25 mouse cellular contexts compared by ENCODE assay signal in genomic region chr6:54963599-54963998, GRCm38 (mm10).
"Had no signal": no experiment of that assay in that cellular context is flagged by ENCODE, and none has a peak within 500 bp of the region (broad histone marks: within the 10 kb centered on the region; RNA-seq: fewer than 3 reads in every experiment).

No protein-coding gene starts in this region.

- ATAC-seq: hindbrain, postnatal 0 days; intestine, postnatal 0 days had no signal

- DNase-seq: gastrocnemius, postnatal 14 days; gastrocnemius, postnatal 36 days; heart, adult 2 months; heart, postnatal 14 days; heart, postnatal 36 days; kidney, adult 2 months; kidney, adult 9 months; kidney, postnatal 14 days; kidney, postnatal 36 days; layer of hippocampus, adult 9-11 months; layer of hippocampus, postnatal 36 days; left cerebral cortex, postnatal 4 days had no signal

- H3K4me3 ChIP-seq: heart, adult 2 months; heart, embryonic 13.5 days; heart, embryonic 15.5 days; hindbrain, embryonic 13.5 days; hindbrain, embryonic 15.5 days; kidney, embryonic 15.5 days; limb, embryonic 13.5 days; limb, embryonic 15.5 days had no signal

- H3K36me3 ChIP-seq: heart, embryonic 13.5 days; heart, embryonic 15.5 days; hindbrain, embryonic 13.5 days; hindbrain, embryonic 15.5 days; kidney, embryonic 15.5 days; limb, embryonic 13.5 days; limb, embryonic 15.5 days had no signal

- H3K27me3 ChIP-seq: hindbrain, embryonic 13.5 days; hindbrain, embryonic 15.5 days; limb, embryonic 15.5 days had no signal

- H3K9ac ChIP-seq: heart, embryonic 13.5 days; heart, embryonic 15.5 days; hindbrain, embryonic 13.5 days; hindbrain, embryonic 15.5 days; kidney, embryonic 15.5 days; limb, embryonic 13.5 days; limb, embryonic 15.5 days; liver, embryonic 14.5 days had no signal

- H3K4me1 ChIP-seq: hindbrain, embryonic 13.5 days; hindbrain, embryonic 15.5 days; kidney, embryonic 15.5 days had no signal

- H3K27ac ChIP-seq: heart, adult 2 months; heart, embryonic 13.5 days; heart, embryonic 15.5 days; hindbrain, embryonic 13.5 days; hindbrain, embryonic 15.5 days; hindbrain, postnatal 0 days; kidney, embryonic 15.5 days; kidney, postnatal 0 days; limb, embryonic 13.5 days; limb, embryonic 15.5 days; liver, embryonic 14.5 days had no signal

- H3K9me3 ChIP-seq: heart, embryonic 13.5 days; heart, embryonic 15.5 days; hindbrain, embryonic 13.5 days; hindbrain, embryonic 15.5 days; kidney, embryonic 15.5 days; limb, embryonic 13.5 days; limb, embryonic 15.5 days had no signal

- H3K4me2 ChIP-seq: heart, embryonic 11.5 days; heart, embryonic 13.5 days; heart, embryonic 15.5 days; hindbrain, embryonic 13.5 days; hindbrain, embryonic 15.5 days; kidney, embryonic 15.5 days; limb, embryonic 13.5 days; limb, embryonic 15.5 days; liver, embryonic 11.5 days had no signal
